Mouse (Mus musculus) lung, adult 18-20 months (tissue): Measurements from ENCODE around the gene Ebf1.

Experiments
- DNase-seq, 2 experiments: peaks; one replicate each; pipeline ENCODE4 v3.0.0; 2022; ENCODE audit warnings: mixed read lengths in 2 of 2

Gene Ebf1

GRCm38 (mm10) chr11:44854496-44854895 is 237.4 kb downstream of the Ebf1 start:
- no peak for DNase-seq

- DNase-seq: no peak
Measured at GRCm38 (mm10) chr11:44861108-44861507, 244.0 kb downstream of the Ebf1 start.

- no peak for DNase-seq
Measured at GRCm38 (mm10) chr11:44863910-44864309, 246.8 kb downstream of the Ebf1 start.

GRCm38 (mm10) chr11:44866476-44867149 is 249.5 kb downstream of the Ebf1 start:
- DNase-seq: peak in 1 of 2 experiments; percentile 8

GRCm38 (mm10) chr11:44867433-44867832 is 250.3 kb downstream of the Ebf1 start:
- no peak for DNase-seq

- no peak for DNase-seq
Measured at GRCm38 (mm10) chr11:44873876-44874275, 256.8 kb downstream of the Ebf1 start.

- no peak for DNase-seq
Measured at GRCm38 (mm10) chr11:44875171-44875570, 258.1 kb downstream of the Ebf1 start.

- DNase-seq: no peak
Measured at GRCm38 (mm10) chr11:44881056-44881683, 264.1 kb downstream of the Ebf1 start.

GRCm38 (mm10) chr11:44882476-44882970 is 265.4 kb downstream of the Ebf1 start:
- DNase-seq: no peak

- DNase-seq: no peak
Measured at GRCm38 (mm10) chr11:44884337-44884736, 267.2 kb downstream of the Ebf1 start.

GRCm38 (mm10) chr11:44886897-44887296 is 269.8 kb downstream of the Ebf1 start:
- no peak for DNase-seq

- DNase-seq: no peak
Measured at GRCm38 (mm10) chr11:44887691-44888090, 270.6 kb downstream of the Ebf1 start.

- no peak for DNase-seq
Measured at GRCm38 (mm10) chr11:44888390-44888789, 271.3 kb downstream of the Ebf1 start.

- DNase-seq: peak; percentile 13 to 15
Measured at GRCm38 (mm10) chr11:44892814-44893521, 275.9 kb downstream of the Ebf1 start.

- DNase-seq: no peak
Measured at GRCm38 (mm10) chr11:44893986-44894385, 276.9 kb downstream of the Ebf1 start.

- no peak for DNase-seq
Measured at GRCm38 (mm10) chr11:44894798-44895197, 277.7 kb downstream of the Ebf1 start.

- DNase-seq: no peak
Measured at GRCm38 (mm10) chr11:44895893-44896292, 278.8 kb downstream of the Ebf1 start.

GRCm38 (mm10) chr11:44897140-44897665 is 280.1 kb downstream of the Ebf1 start:
- no peak for DNase-seq

- no peak for DNase-seq
Measured at GRCm38 (mm10) chr11:44899554-44899953, 282.4 kb downstream of the Ebf1 start.

- no peak for DNase-seq
Measured at GRCm38 (mm10) chr11:44899965-44900364, 282.8 kb downstream of the Ebf1 start.

GRCm38 (mm10) chr11:44900496-44900895 is 283.4 kb downstream of the Ebf1 start:
- DNase-seq: no peak

GRCm38 (mm10) chr11:44901715-44902114 is 284.6 kb downstream of the Ebf1 start:
- DNase-seq: no peak

GRCm38 (mm10) chr11:44902165-44902564 is 285.0 kb downstream of the Ebf1 start:
- no peak for DNase-seq
